Mouse (Mus musculus): ENCODE results near the gene Guf1.
A peak's percentile ranks its signal among the peaks of the same experiment; 100 is the strongest.

Gene Guf1

GRCm38 (mm10) chr5:69556628-69557403 is at the start of gene Guf1:
Gene Guf1 (plus strand): TSS chr5:69556923.
- DNase-seq (ENCODE audit: low read depth): peak; percentile 92

- DNase-seq (ENCODE audit: low read depth): no peak
Observed at GRCm38 (mm10) chr5:69507045-69507444, 49.7 kb upstream of the Guf1 start.

GRCm38 (mm10) chr5:69511631-69512030 is 45.1 kb upstream of the Guf1 start:
- DNase-seq (ENCODE audit: low read depth): no peak

GRCm38 (mm10) chr5:69512203-69512602 is 44.5 kb upstream of the Guf1 start:
- no peak for DNase-seq (ENCODE audit: low read depth)

- peak; percentile 62 for DNase-seq (ENCODE audit: low read depth)
Observed at GRCm38 (mm10) chr5:69520661-69521278, 36.0 kb upstream of the Guf1 start.

GRCm38 (mm10) chr5:69522064-69522463 is 34.7 kb upstream of the Guf1 start:
- DNase-seq (ENCODE audit: low read depth): peak; percentile 30

GRCm38 (mm10) chr5:69523944-69524343 is 32.8 kb upstream of the Guf1 start:
- DNase-seq (ENCODE audit: low read depth): no peak

- DNase-seq (ENCODE audit: low read depth): no peak
Observed at GRCm38 (mm10) chr5:69541680-69542079, 15.0 kb upstream of the Guf1 start.

- no peak for DNase-seq (ENCODE audit: low read depth)
Observed at GRCm38 (mm10) chr5:69542489-69542888, 14.2 kb upstream of the Guf1 start, which contains the start of gene Yipf7. Gene Yipf7 (minus strand): TSS chr5:69542648.

- peak; percentile 62 for DNase-seq (ENCODE audit: low read depth)
Observed at GRCm38 (mm10) chr5:69557404-69557935, 747 bp downstream of the Guf1 start.

GRCm38 (mm10) chr5:69591640-69592461 is 35.1 kb downstream of the Guf1 start, which contains the start of gene Gnpda2:
Gene Gnpda2 (minus strand): TSS chr5:69592340.
- DNase-seq (ENCODE audit: low read depth): peak; percentile 90

- peak; percentile 10 for DNase-seq (ENCODE audit: low read depth)
Observed at GRCm38 (mm10) chr5:69601027-69601426, 44.3 kb downstream of the Guf1 start.

- DNase-seq (ENCODE audit: low read depth): peak; percentile 47
Observed at GRCm38 (mm10) chr5:69613209-69613796, 56.6 kb downstream of the Guf1 start.

GRCm38 (mm10) chr5:69620899-69621298 is 64.2 kb downstream of the Guf1 start:
- no peak for DNase-seq (ENCODE audit: low read depth)
